Mouse (Mus musculus) CH12.LX (cell line): ENCODE data around the gene Fam229a. TPM values are rescaled to one million over a fixed set of nuclear protein-coding genes. Genes with fewer than 3 reads are reported as not detected.

Source experiments
- DNase-seq: peaks from one replicate; pipeline ENCODE4 v3.0.0-alpha.2; 2013; ENCODE audit errors: extremely low read depth
- H3K27ac ChIP-seq: 2 replicates; pipeline ENCODE4 v1.5.1; 2012; ENCODE audit warnings: low read depth, mild to moderate bottlenecking, control low read depth, moderate library complexity; ENCODE audit not compliant: insufficient read depth
- H3K27me3 ChIP-seq: replicated peaks from 2 replicates; pipeline ENCODE3; 2012; ENCODE audit warnings: inconsistent platforms
- H3K36me3 ChIP-seq, 2 experiments: replicated peaks in 1 of 2; 2 replicates each; pipeline versions ENCODE3 to v1.6.1; 2012; ENCODE audit warnings: inconsistent platforms in 1 of 2, low read length in 1 of 2, mild to moderate bottlenecking in 1 of 2, mixed read lengths in 1 of 2, moderate library complexity in 1 of 2; ENCODE audit not compliant: control insufficient read depth in 1 of 2, insufficient read depth in 1 of 2
- H3K4me1 ChIP-seq, 2 experiments: 2 replicates each; pipeline ENCODE4 v1.6.1; 2012; ENCODE audit warnings: inconsistent platforms in 1 of 2, moderate library complexity in 1 of 2; ENCODE audit not compliant: insufficient read depth in 2 of 2, control insufficient read depth in 1 of 2
- H3K4me2 ChIP-seq: 2 replicates; pipeline ENCODE4 v1.6.1; 2012; ENCODE audit warnings: low read depth, mild to moderate bottlenecking, control low read depth; ENCODE audit not compliant: poor library complexity, insufficient read depth, severe bottlenecking
- H3K4me3 ChIP-seq, 3 experiments: fragments of 150-350 bp in 1 of 3; sonication (generic) in 1 of 3; replicated peaks in 1 of 3; 2 replicates each; pipeline versions ENCODE3 to v1.5.1; 2011 to 2012; ENCODE audit warnings: low read depth in 2 of 3, low read length in 2 of 3, mild to moderate bottlenecking in 2 of 3, moderate library complexity in 2 of 3, control low read depth in 1 of 3, improper control_type of control experiment in 1 of 3, inconsistent platforms in 1 of 3, mixed read lengths in 1 of 3; ENCODE audit not compliant: poor library complexity in 1 of 3
- H3K79me2 ChIP-seq: replicated peaks from 2 replicates; pipeline ENCODE4 v1.6.1; 2012; ENCODE audit warnings: mild to moderate bottlenecking, moderate library complexity; ENCODE audit not compliant: control insufficient read depth, poor library complexity, insufficient read depth, severe bottlenecking; ENCODE audit errors: extremely low read depth
- H3K9ac ChIP-seq: 2 replicates; pipeline ENCODE4 v1.6.1; 2012; ENCODE audit warnings: low read depth, mild to moderate bottlenecking, control low read depth, moderate library complexity; ENCODE audit not compliant: insufficient read depth
- H3K9me3 ChIP-seq: replicated peaks from 2 replicates; pipeline ENCODE3; 2012; ENCODE audit warnings: low read length, inconsistent platforms, mixed read lengths
- BHLHE40 ChIP-seq: IDR thresholded peaks from 2 replicates; pipeline ENCODE4 v1.6.1; 2011; ENCODE audit warnings: mild to moderate bottlenecking, low read depth, low read length, improper control_type of control experiment
- CTCF ChIP-seq, 2 experiments: IDR thresholded peaks in 1 of 2; conservative IDR thresholded peaks in 1 of 2; 2 replicates each; pipeline ENCODE4 v1.5.1; 2011 to 2012; ENCODE audit warnings: low read depth in 2 of 2, low read length in 2 of 2, improper control_type of control experiment in 1 of 2, inconsistent platforms in 1 of 2, mild to moderate bottlenecking in 1 of 2, moderate library complexity in 1 of 2
- ETS1 ChIP-seq: conservative IDR thresholded peaks from 2 replicates; pipeline ENCODE4 v1.6.1; 2012; ENCODE audit warnings: low read depth, mild to moderate bottlenecking, inconsistent platforms, low read length, improper control_type of control experiment, moderate library complexity
- GABPA ChIP-seq: IDR thresholded peaks from 2 replicates; pipeline ENCODE4 v1.6.1; 2012; ENCODE audit warnings: low read depth, low read length, improper control_type of control experiment, inconsistent platforms; ENCODE audit not compliant: insufficient replicate concordance
- IRF4 ChIP-seq: IDR thresholded peaks from 2 replicates; pipeline ENCODE4 v1.6.1; 2014; ENCODE audit warnings: low read depth, mild to moderate bottlenecking, inconsistent platforms, low read length, improper control_type of control experiment
- JUN ChIP-seq: IDR thresholded peaks from 2 replicates; pipeline ENCODE4 v1.6.1; 2011; ENCODE audit warnings: low read depth, mild to moderate bottlenecking, low read length, improper control_type of control experiment, moderate library complexity; ENCODE audit not compliant: insufficient read depth
- JUND ChIP-seq: conservative IDR thresholded peaks from 2 replicates; pipeline ENCODE4 v1.6.1; 2011; ENCODE audit warnings: low read depth, low read length, improper control_type of control experiment
- KAT2A ChIP-seq: IDR thresholded peaks from 2 replicates; pipeline ENCODE4 v1.6.1; 2012; ENCODE audit warnings: low read length, improper control_type of control experiment, inconsistent platforms; ENCODE audit not compliant: insufficient replicate concordance
- MAX ChIP-seq: IDR thresholded peaks from 2 replicates; pipeline ENCODE4 v1.6.1; 2011; ENCODE audit warnings: low read length, improper control_type of control experiment
- MAZ ChIP-seq: IDR thresholded peaks from 2 replicates; pipeline ENCODE4 v1.6.1; 2012; ENCODE audit warnings: low read depth, mild to moderate bottlenecking, inconsistent platforms, low read length, improper control_type of control experiment, moderate library complexity
- MEF2A ChIP-seq: IDR thresholded peaks from 2 replicates; pipeline ENCODE4 v1.6.1; 2014; ENCODE audit warnings: low read depth, mild to moderate bottlenecking, inconsistent platforms, low read length, improper control_type of control experiment, borderline replicate concordance
- MYC ChIP-seq: IDR thresholded peaks from 2 replicates; pipeline ENCODE4 v1.6.1; 2011; ENCODE audit warnings: low read depth, mild to moderate bottlenecking, improper control_type of control experiment, low read length
- NELFE ChIP-seq: IDR thresholded peaks from 2 replicates; pipeline ENCODE4 v1.6.1; 2011; ENCODE audit warnings: low read depth, low read length, improper control_type of control experiment
- NRF1 ChIP-seq: IDR thresholded peaks from 2 replicates; pipeline ENCODE4 v1.6.1; 2014; ENCODE audit warnings: low read depth, mild to moderate bottlenecking, inconsistent platforms, low read length, improper control_type of control experiment, moderate library complexity
- POLR2A ChIP-seq: IDR thresholded peaks from 2 replicates; pipeline ENCODE4 v1.6.1; 2011; ENCODE audit warnings: low read depth, mild to moderate bottlenecking, improper control_type of control experiment, low read length
- RAD21 ChIP-seq: IDR thresholded peaks from 2 replicates; pipeline ENCODE4 v1.6.1; 2011; ENCODE audit warnings: low read depth, mild to moderate bottlenecking, low read length, improper control_type of control experiment, moderate library complexity
- RCOR1 ChIP-seq: conservative IDR thresholded peaks from 2 replicates; pipeline ENCODE4 v1.6.1; 2012; ENCODE audit warnings: low read depth, mild to moderate bottlenecking, inconsistent platforms, low read length, improper control_type of control experiment
- TBP ChIP-seq: conservative IDR thresholded peaks from 2 replicates; pipeline ENCODE4 v1.6.1; 2011; ENCODE audit warnings: low read depth, low read length, improper control_type of control experiment
- TCF12 ChIP-seq: IDR thresholded peaks from 2 replicates; pipeline ENCODE4 v1.6.1; 2014; ENCODE audit warnings: low read depth, mild to moderate bottlenecking, inconsistent platforms, low read length, improper control_type of control experiment
- UBTF ChIP-seq: IDR thresholded peaks from 2 replicates; pipeline ENCODE4 v1.6.1; 2012; ENCODE audit warnings: low read depth, mild to moderate bottlenecking, inconsistent platforms, low read length, improper control_type of control experiment, moderate library complexity
- USF2 ChIP-seq: conservative IDR thresholded peaks from 2 replicates; pipeline ENCODE4 v1.6.1; 2011; ENCODE audit warnings: low read depth, low read length, improper control_type of control experiment
- ZC3H11A ChIP-seq: IDR thresholded peaks from 2 replicates; pipeline ENCODE4 v1.6.1; 2012; ENCODE audit warnings: low read depth, mild to moderate bottlenecking, inconsistent platforms, low read length, improper control_type of control experiment
- ZKSCAN1 ChIP-seq: IDR thresholded peaks from 2 replicates; pipeline ENCODE4 v1.6.1; 2012; ENCODE audit warnings: low read depth, inconsistent platforms, low read length, improper control_type of control experiment, borderline replicate concordance
- ZMIZ1 ChIP-seq: IDR thresholded peaks from 2 replicates; pipeline ENCODE4 v1.6.1; 2012; ENCODE audit warnings: low read depth, mild to moderate bottlenecking, inconsistent platforms, low read length, improper control_type of control experiment
- dilution Hi-C: fragments of 300-500 bp; cut with MboI; formaldehyde crosslinking; loops from 2 replicates; pipeline ENCODE4 v1.14.3; 2020; ENCODE audit warnings: low sequenced_read_pairs; ENCODE audit not compliant: extremely low pct_unique_long_range_greater_than_20kb, extremely low pct_ligation_motif_present
- in situ Hi-C: fragments of 300-500 bp; cut with MboI; formaldehyde crosslinking; loops from 3 replicates; pipeline ENCODE4 v1.14.3; 2019; ENCODE audit warnings: low sequenced_read_pairs, low pct_ligation_motif_present, low pct_unique_long_range_greater_than_20kb, mixed read lengths
- polyA plus RNA-seq: library from polyadenylated mRNA; unstranded; fragments of >175 nt; gene quantifications from 2 replicates; pipeline ENCODE4 v1.2.1, GENCODE M21; 2012; ENCODE audit warnings: low read depth; ENCODE audit not compliant: insufficient read length
- total RNA-seq, 2 experiments: library from RNA; depleted of rRNA; stranded (reverse); fragments of 300-350 nt in 1 of 2; fragments of >200 nt in 1 of 2; gene quantifications; 2 replicates each; pipeline ENCODE4 v1.2.3; 2012 to 2014

Fam229a gene
- total and polyA plus RNA-seq, 3 experiments: not detected

DNA sequence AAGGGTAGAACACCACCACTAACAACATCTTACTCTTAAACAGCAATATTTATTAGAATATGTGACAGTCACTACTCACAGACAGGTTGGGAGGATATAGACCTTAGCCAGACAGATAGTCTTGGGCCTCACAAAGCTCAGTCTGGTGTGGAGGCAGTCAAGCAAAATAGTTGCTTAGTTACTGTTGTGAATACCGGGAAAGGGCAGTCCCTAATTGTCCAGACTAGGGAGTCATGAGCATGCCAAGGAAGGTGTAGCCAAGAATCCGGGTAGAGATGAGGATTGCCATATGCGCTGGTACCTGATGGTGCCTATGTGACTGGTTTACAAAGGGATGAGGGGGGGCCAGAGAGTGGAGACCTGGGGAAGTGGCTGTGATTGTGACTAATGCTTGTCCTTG lies 28.9 kb upstream of the Fam229a start:
- TF ChIP-seq MYC: no peak
- no peak for TF ChIP-seq JUND
- no peak for TF ChIP-seq ZC3H11A
- no peak for TF ChIP-seq IRF4
- no peak for TF ChIP-seq TCF12
- no peak for TF ChIP-seq UBTF
- TF ChIP-seq ZMIZ1: no peak
- TF ChIP-seq JUN: no peak
- no peak for TF ChIP-seq GABPA
- no peak for TF ChIP-seq MEF2A
- no peak for TF ChIP-seq CTCF (conservative IDR thresholded peaks at IDR 0.05 in 1 of 2, IDR thresholded peaks at IDR 0.05 in 1 of 2; ENCODE audit: low read depth in 2 of 2, low read length in 2 of 2)
- TF ChIP-seq MAX: no peak
- no peak for TF ChIP-seq KAT2A
- no peak for TF ChIP-seq TBP
- no peak for TF ChIP-seq POLR2A
- TF ChIP-seq MAZ: no peak
- TF ChIP-seq ZKSCAN1: no peak
- TF ChIP-seq BHLHE40: no peak
- TF ChIP-seq, all 38 proteins: peak for 0
- H3K4me3 ChIP-seq: peak overlapping the region; percentile 74 to 92 (median 81)
- peaks cover 23 to 42% of the 10 kb centered on the region in 2 experiments for H3K36me3 ChIP-seq
- H3K4me1 ChIP-seq: peaks cover 3 to 35% of the 10 kb centered on the region in 2 experiments
- peaks cover 5% of the 10 kb centered on the region for H3K79me2 ChIP-seq
- in situ Hi-C loops (no loop called here), dilution Hi-C loops (no loop called here)
- peak overlapping the region; percentile 83 for H3K9ac ChIP-seq
- no peak overlapping the region for H3K27ac ChIP-seq
- no peak for DNase-seq
- H3K9me3 ChIP-seq: no peaks in the 10 kb centered on the region
- H3K4me2 ChIP-seq: peak overlapping the region; percentile 82
- H3K27me3 ChIP-seq: no peaks in the 10 kb centered on the region

DNA sequence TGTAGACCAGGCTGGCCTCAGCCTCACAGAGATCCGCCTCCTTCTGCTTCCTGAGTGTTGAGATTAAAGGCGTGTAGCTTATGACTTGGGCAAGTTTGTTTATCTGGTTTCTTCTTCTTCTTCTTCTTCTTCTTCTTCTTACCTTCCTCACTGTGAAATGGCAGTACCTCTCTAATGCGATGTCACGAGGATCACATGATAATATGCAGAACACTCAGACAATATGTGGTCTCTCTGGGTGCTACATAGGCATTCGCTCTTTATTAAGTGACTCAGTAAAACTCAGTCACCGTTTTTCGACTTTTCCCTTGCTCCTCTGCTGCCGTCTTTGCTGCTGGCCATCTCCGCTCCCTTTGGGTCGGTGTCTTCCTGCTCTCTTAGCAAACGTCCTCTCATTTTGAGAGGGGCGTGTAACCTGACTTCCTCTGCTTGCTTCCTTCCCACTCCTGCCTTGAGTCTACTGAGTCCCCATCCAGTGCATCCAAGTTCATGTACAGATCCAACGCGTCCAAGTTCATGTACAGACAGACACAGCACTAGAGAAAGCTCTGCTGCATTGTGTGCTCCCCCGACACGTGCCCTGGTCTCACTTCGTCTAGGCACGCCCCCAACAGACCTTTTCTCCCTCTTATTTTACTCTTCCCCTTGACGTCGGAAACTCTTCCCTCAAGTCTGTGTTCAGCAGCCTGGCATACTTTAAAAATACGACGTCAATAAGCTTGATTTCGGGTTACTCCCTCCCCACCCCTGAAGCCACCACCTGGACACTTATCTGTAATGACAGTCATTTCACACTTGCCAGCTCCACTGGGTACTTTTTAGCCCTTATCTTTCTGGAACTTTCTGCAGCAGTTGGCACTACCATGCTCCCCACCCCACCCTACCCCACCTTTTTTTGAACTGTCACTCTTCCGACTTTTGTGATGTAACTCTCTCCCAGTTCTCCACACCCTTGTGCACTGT lies 27.6 kb upstream of the Fam229a start:
- Histone ChIP-seq H3K9ac (no peak overlapping the region), H3K4me2 (no peak overlapping the region), H3K9me3 (no peaks in the 10 kb centered on the region), H3K4me1 (peaks cover 3 to 35% of the 10 kb centered on the region in 2 experiments), H3K27me3 (no peaks in the 10 kb centered on the region), H3K36me3 (peaks cover 32 to 54% of the 10 kb centered on the region in 2 experiments), H3K79me2 (peaks cover 5% of the 10 kb centered on the region), H3K27ac (no peak overlapping the region), H3K4me3 (no peak overlapping the region)
- no peak for DNase-seq
- dilution Hi-C loops: no loop called here
- in situ Hi-C loops: no loop called here
- TF ChIP-seq ETS1 (no peak), TBP (no peak), USF2 (no peak), ZMIZ1 (no peak), RCOR1 (no peak), NRF1 (no peak), JUN (no peak), NELFE (no peak), ZKSCAN1 (no peak), TCF12 (no peak), CTCF (conservative IDR thresholded peaks at IDR 0.05 in 1 of 2, IDR thresholded peaks at IDR 0.05 in 1 of 2; ENCODE audit: low read depth in 2 of 2, low read length in 2 of 2) (no peak), RAD21 (no peak), POLR2A (no peak), MAX (no peak), GABPA (no peak), MYC (no peak)
